Mouse (Mus musculus): ENCODE measurements around the gene AF366264. TPM values are rescaled to one million over a fixed set of nuclear protein-coding genes. Genes with fewer than 3 reads are reported as not detected.

Gene AF366264
- polyA plus RNA-seq, 1 experiment from 2014 or later, result not detected

DNA sequence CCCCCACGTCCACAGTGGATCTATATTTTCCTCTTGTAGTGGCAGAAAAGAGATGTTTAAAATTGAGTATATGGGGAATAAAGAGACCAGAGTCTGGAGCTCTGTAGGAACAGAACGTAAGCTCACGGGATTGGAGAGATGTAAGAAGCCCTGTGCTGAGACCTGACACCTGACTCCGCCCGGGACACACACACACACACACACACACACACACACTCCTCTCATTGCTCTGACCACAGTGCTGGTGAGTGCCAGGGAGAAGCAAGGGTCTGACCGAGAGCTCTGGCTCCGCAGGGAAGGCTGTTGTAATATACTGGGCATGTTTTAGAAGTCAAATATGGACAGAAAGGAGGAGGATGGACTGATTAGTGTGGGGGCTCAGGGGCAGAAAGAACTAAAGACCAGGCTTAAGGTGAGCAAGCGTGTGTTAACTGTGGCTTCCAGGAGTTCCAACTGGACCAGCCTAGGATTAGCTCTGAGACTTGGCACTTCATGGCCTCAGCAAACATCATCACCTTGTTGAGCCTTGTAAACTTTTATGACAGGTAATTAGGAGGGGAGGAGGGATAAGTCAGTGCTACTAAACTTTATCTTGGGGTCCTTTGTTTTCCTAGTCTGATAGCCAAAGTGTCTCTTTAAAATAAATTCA, 45.0 kb downstream of the AF366264 start:
- no peak for TF ChIP-seq EP300 (IDR thresholded peaks at IDR 0.05)
- no peak for TF ChIP-seq CTCF (IDR thresholded peaks at IDR 0.05)
- Histone ChIP-seq H3K27me3 (replicated peaks; ENCODE audit: insufficient read depth, low read length) (no peaks in the 10 kb centered on the region), H3K9me3 (ENCODE audit: low read length) (no peaks in the 10 kb centered on the region), H3K27ac (ENCODE audit: low read length) (no peak overlapping the region), H3K36me3 (ENCODE audit: insufficient read depth, low read length) (peaks cover 35% of the 10 kb centered on the region), H3K4me3 (ENCODE audit: low read depth, low read length) (no peak overlapping the region), H3K4me2 (replicated peaks; ENCODE audit: low read depth, low read length) (no peak overlapping the region), H3K4me1 (ENCODE audit: insufficient read depth, low read depth, low read length) (no peaks in the 10 kb centered on the region), H3K9ac (replicated peaks; ENCODE audit: low read depth) (no peak overlapping the region)
- ATAC-seq (no peak), DNase-seq (ENCODE audit: low spot score) (no peak)
- 88% methylated on average over 8 of the region's 8 CpGs for WGBS

DNA sequence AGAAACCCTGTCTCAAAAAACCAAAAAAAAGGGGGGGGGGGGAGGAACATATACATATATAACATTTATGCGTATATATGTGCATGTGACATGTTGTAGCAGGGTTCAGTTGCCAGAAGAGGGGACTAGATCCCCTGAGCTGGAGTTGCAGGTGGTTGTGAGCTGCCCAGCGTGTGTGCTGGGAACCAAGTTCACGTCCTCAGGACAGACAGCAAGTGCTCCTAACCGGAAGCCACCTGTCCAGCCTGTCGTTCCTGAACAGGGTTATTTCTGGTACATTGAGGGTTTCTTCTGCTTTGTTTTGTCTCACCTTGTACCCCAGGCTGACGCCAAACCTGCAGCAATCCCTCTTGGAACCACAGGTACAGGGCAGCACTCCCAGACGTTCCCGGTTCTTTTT, 48.6 kb downstream of the AF366264 start:
- 95% methylated on average over 8 of the region's 8 CpGs for WGBS
- H3K4me1 ChIP-seq (ENCODE audit: insufficient read depth, low read depth, low read length), result no peaks in the 10 kb centered on the region
- no peak overlapping the region for H3K4me3 ChIP-seq (ENCODE audit: low read depth, low read length)
- no peaks in the 10 kb centered on the region for H3K27me3 ChIP-seq (replicated peaks; ENCODE audit: insufficient read depth, low read length)
- H3K9ac ChIP-seq (replicated peaks; ENCODE audit: low read depth), result no peak overlapping the region
- no peak overlapping the region for H3K4me2 ChIP-seq (replicated peaks; ENCODE audit: low read depth, low read length)
- no peaks in the 10 kb centered on the region for H3K9me3 ChIP-seq (ENCODE audit: low read length)
- H3K36me3 ChIP-seq (ENCODE audit: insufficient read depth, low read length), result peaks cover 18% of the 10 kb centered on the region; the same call in 1 of the 2 replicates
- no peak overlapping the region for H3K27ac ChIP-seq (ENCODE audit: low read length)
- DNase-seq (ENCODE audit: low spot score), result no peak
- TF ChIP-seq CTCF (IDR thresholded peaks at IDR 0.05) (no peak), EP300 (IDR thresholded peaks at IDR 0.05) (no peak)
- ATAC-seq, result no peak

DNA sequence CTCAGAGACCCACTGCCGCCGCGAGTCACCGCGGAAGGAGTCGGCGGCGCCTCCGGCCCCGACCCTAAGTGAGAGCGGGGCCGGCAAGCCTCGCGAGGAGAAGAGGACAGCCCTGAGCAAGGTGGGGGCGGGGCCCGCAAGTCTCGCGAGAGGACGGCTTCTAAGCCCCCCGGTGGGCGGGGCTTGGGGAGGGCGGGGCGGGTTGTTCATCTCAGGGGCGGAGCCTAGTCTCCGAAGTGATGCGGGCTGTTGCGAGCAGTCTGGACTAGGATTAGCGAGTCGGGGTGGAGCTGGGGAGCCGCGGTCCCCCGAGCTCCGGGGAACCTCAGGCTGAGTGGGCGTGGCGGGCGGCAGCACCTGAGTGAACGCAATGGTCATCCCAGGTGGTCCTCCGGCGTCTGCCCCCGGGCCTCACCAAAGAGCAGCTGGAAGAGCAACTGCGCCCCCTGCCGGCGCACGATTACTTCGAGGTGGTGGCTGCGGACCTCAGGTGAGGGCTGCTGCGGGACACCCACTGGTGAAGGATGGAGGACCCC, 52.4 kb downstream of the AF366264 start:
- Histone ChIP-seq H3K4me2 (replicated peaks; ENCODE audit: low read depth, low read length) (peak overlapping the region; percentile 83), H3K27ac (ENCODE audit: low read length) (peak overlapping the region; percentile 99), H3K4me1 (ENCODE audit: insufficient read depth, low read depth, low read length) (no peaks in the 10 kb centered on the region), H3K36me3 (ENCODE audit: insufficient read depth, low read length) (no peaks in the 10 kb centered on the region), H3K27me3 (replicated peaks; ENCODE audit: insufficient read depth, low read length) (no peaks in the 10 kb centered on the region), H3K9me3 (ENCODE audit: low read length) (no peaks in the 10 kb centered on the region), H3K9ac (replicated peaks; ENCODE audit: low read depth) (peak overlapping the region; percentile 98), H3K4me3 (ENCODE audit: low read depth, low read length) (peak overlapping the region; percentile 80)
- TF ChIP-seq CTCF (IDR thresholded peaks at IDR 0.05), result peak; percentile 92
- TF ChIP-seq EP300 (IDR thresholded peaks at IDR 0.05), result peak; percentile 56; the same call in 1 of the 2 replicates
- peak; percentile 98 for DNase-seq (ENCODE audit: low spot score)
- peak; percentile 97 for ATAC-seq
- WGBS, result 2% methylated on average over 35 of the region's 47 CpGs

DNA sequence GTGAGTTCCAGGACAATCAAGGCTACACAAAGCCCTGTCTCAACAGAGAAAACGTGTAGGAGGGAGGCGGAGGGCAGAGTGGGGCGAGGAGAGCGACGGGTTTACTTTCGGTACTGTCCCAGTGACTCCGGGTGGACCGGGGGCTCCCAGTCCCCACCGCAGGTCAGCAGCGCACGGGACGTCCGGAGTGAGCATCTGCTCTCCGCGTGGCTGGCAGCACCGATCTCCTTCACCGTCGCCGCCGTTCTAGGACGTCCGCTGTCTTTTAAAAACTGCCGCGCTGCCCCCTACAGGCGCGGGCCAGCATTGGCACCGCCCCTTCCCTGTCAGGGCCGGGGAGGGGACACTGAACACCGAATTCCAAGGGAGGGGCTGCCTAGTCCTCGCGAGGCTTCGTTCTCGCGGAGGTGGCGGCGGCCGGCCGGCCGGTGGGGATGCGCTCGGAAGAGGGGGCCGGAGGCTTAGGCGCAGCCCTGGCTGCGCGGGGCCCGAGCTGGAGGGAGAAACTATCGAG, 52.9 kb downstream of the AF366264 start, which contains the start of gene Upf3a:
Gene Upf3a, plus strand, starts transcription at position 366 of the 514 bp plus-strand sequence.
- peak within 1 kb of the TSS; percentile 99 for H3K27ac ChIP-seq (ENCODE audit: low read length)
- H3K4me2 ChIP-seq (replicated peaks; ENCODE audit: low read depth, low read length), result peak within 1 kb of the TSS; percentile 83
- H3K4me1 ChIP-seq (ENCODE audit: insufficient read depth, low read depth, low read length), result no peaks in the 10 kb centered on the region
- peak; percentile 96 for ATAC-seq
- peak within 1 kb of the TSS; percentile 80 for H3K4me3 ChIP-seq (ENCODE audit: low read depth, low read length)
- WGBS, result under 1% methylated on average over 46 of the region's 47 CpGs
- peak; percentile 97 for DNase-seq (ENCODE audit: low spot score)
- no peaks in the 10 kb centered on the region for H3K27me3 ChIP-seq (replicated peaks; ENCODE audit: insufficient read depth, low read length)
- no peaks in the 10 kb centered on the region for H3K9me3 ChIP-seq (ENCODE audit: low read length)
- H3K36me3 ChIP-seq (ENCODE audit: insufficient read depth, low read length), result 0 out of 2 replicates have a peak, but pooled peaks cover 2% of the 10 kb centered on the region
- peak; percentile 65 for TF ChIP-seq EP300 (IDR thresholded peaks at IDR 0.05)
- peak; percentile 90 for TF ChIP-seq CTCF (IDR thresholded peaks at IDR 0.05)
- peak within 1 kb of the TSS; percentile 98 for H3K9ac ChIP-seq (replicated peaks; ENCODE audit: low read depth)

Other genes starting within 250 kb of the AF366264 start
- gene Rasa3, start 160.8 kb downstream of the AF366264 start, polyA plus RNA-seq (2015; fragmentation: Nextera tagmentation; extraction: Ambion mirVana), result 28.5 and 28.6 TPM in 2 replicates
- gene Cfap97d2, start 132.5 kb downstream of the AF366264 start, polyA plus RNA-seq (2015; fragmentation: Nextera tagmentation; extraction: Ambion mirVana), result 0.81 and 1.1 TPM in 2 replicates
- gene Cdc16, start 80.7 kb downstream of the AF366264 start, polyA plus RNA-seq (2015; fragmentation: Nextera tagmentation; extraction: Ambion mirVana), result 86.4 and 86.8 TPM in 2 replicates
- gene Upf3a, start 52.8 kb downstream of the AF366264 start, polyA plus RNA-seq (2015; fragmentation: Nextera tagmentation; extraction: Ambion mirVana), result 42.1 and 43.9 TPM in 2 replicates
- 9.6 and 10.9 TPM in 2 replicates for gene Champ1, start 31.3 kb upstream of the AF366264 start, polyA plus RNA-seq (2015; fragmentation: Nextera tagmentation; extraction: Ambion mirVana)
- 26.4 and 31.9 TPM in 2 replicates for gene Coprs, start 51.9 kb upstream of the AF366264 start, polyA plus RNA-seq (2015; fragmentation: Nextera tagmentation; extraction: Ambion mirVana)

All from lung, postnatal 0 days (tissue).